Mouse (Mus musculus) thymus, adult 2 months (tissue): Measurements from ENCODE around the gene Sycp1. TPM values are rescaled to one million over a fixed set of nuclear protein-coding genes. Genes with fewer than 3 reads are reported as not detected.

ENCODE experiments used
- DNase-seq: peaks from one replicate; pipeline ENCODE4 v3.0.0; 2021
- H3K27ac ChIP-seq: fragments of 200-500 bp; 2 replicates; pipeline ENCODE4 v1.5.1; 2012; ENCODE audit warnings: low read length, control low read depth; ENCODE audit not compliant: control insufficient read depth, insufficient read depth
- H3K27me3 ChIP-seq: fragments of 200-500 bp; 2 replicates; pipeline ENCODE4 v1.6.1; 2012; ENCODE audit warnings: mild to moderate bottlenecking, low read length, moderate library complexity, mixed read lengths; ENCODE audit not compliant: control insufficient read depth, insufficient read depth
- H3K36me3 ChIP-seq: fragments of 200-500 bp; 2 replicates; pipeline ENCODE4 v1.6.1; 2012; ENCODE audit warnings: mild to moderate bottlenecking, low read length, moderate library complexity; ENCODE audit not compliant: control insufficient read depth, insufficient read depth
- H3K4me1 ChIP-seq: fragments of 200-500 bp; replicated peaks from 2 replicates; pipeline ENCODE4 v1.6.1; 2012; ENCODE audit warnings: low read length; ENCODE audit not compliant: control insufficient read depth, insufficient read depth
- H3K4me3 ChIP-seq: fragments of 200-500 bp; 2 replicates; pipeline ENCODE4 v1.5.1; 2012; ENCODE audit warnings: mild to moderate bottlenecking, low read length, control low read depth, moderate library complexity; ENCODE audit not compliant: control insufficient read depth, insufficient read depth
- CTCF ChIP-seq: fragments of 200-500 bp; IDR thresholded peaks from 2 replicates; pipeline ENCODE4 v1.5.1; 2012; ENCODE audit warnings: mild to moderate bottlenecking, control low read depth, low read length, moderate library complexity, borderline replicate concordance; ENCODE audit not compliant: control insufficient read depth, poor library complexity, insufficient read depth; ENCODE audit errors: extremely low read depth
- POLR2A ChIP-seq: fragments of 200-500 bp; IDR thresholded peaks from 2 replicates; pipeline ENCODE4 v1.6.1; 2012; ENCODE audit warnings: mild to moderate bottlenecking, low read length, control low read depth, moderate library complexity; ENCODE audit not compliant: control insufficient read depth, poor library complexity, insufficient read depth; ENCODE audit errors: extremely low read depth
- WGBS: fragments of 180-500 bp; shearing (Covaris S2); methylation state at CpG from one replicate; pipeline ENCODE4 v1.1.7; 2018; 5-methylcytosine and 5-hydroxymethylcytosine counted together
- polyA plus RNA-seq: library from polyadenylated mRNA; depleted of rRNA; stranded (reverse); fragments of >200 nt; gene quantifications from 2 replicates; pipeline ENCODE4 v1.2.3, GENCODE M21; 2012; rRNA removed

Sycp1 gene
- polyA plus RNA-seq, 1 experiment: not detected

GRCm38 (mm10) chr3:102773018-102773417, 162.9 kb downstream of the Sycp1 start:
- no peak for DNase-seq
- no peaks in the 10 kb centered on the region for H3K27me3 ChIP-seq
- no peak overlapping the region for H3K27ac ChIP-seq
- TF ChIP-seq POLR2A: no peak
- TF ChIP-seq CTCF: no peak
- WGBS: 95% methylated on average over 4 of the region's 4 CpGs
- H3K4me1 ChIP-seq: peaks cover 2% of the 10 kb centered on the region; the same call in 1 of the 2 replicates
- no peak overlapping the region for H3K4me3 ChIP-seq
- no peaks in the 10 kb centered on the region; the same call in 1 of the 2 replicates for H3K36me3 ChIP-seq

Other genes starting within 250 kb of the Sycp1 start
- 6.1 and 7.5 TPM in 2 replicates for gene Tspan2, start 201.6 kb downstream of the Sycp1 start, polyA plus RNA-seq
- not detected in 2 replicates for gene Tshb, start 153.4 kb downstream of the Sycp1 start, polyA plus RNA-seq
- gene Nr1h5, start 28.0 kb upstream of the Sycp1 start, polyA plus RNA-seq: 0.04 TPM in 1 of 2 replicates, not detected in the other
- gene Sike1, start 59.6 kb upstream of the Sycp1 start, polyA plus RNA-seq: 32.6 and 34.6 TPM in 2 replicates
- gene Csde1, start 84.3 kb upstream of the Sycp1 start, polyA plus RNA-seq: 29.6 and 35.0 TPM in 2 replicates
- 41.0 and 43.4 TPM in 2 replicates for gene Nras, start 122.2 kb upstream of the Sycp1 start, polyA plus RNA-seq
- 10.3 and 13.8 TPM in 2 replicates for gene Ampd1, start 137.9 kb upstream of the Sycp1 start, polyA plus RNA-seq
- 1.5 and 2.2 TPM in 2 replicates for gene Dennd2c, start 166.5 kb upstream of the Sycp1 start, polyA plus RNA-seq
- gene Bcas2, start 235.6 kb upstream of the Sycp1 start, polyA plus RNA-seq: 38.5 and 39.0 TPM in 2 replicates